Mouse (Mus musculus) T-helper 17 cell (primary cell): Measurements from ENCODE around the gene Gm49358.

Experiments
- in situ Hi-C, 2 experiments: fragments of 300-600 bp; cut with MboI, MseI; formaldehyde crosslinking; loops; 1 replicate in 1 of 2; 2 replicates in 1 of 2; pipeline ENCODE4 v1.15.1; 2025; ENCODE audit warnings: high pct_unique_total_duplicates in 2 of 2

The Gm49358 gene

DNA sequence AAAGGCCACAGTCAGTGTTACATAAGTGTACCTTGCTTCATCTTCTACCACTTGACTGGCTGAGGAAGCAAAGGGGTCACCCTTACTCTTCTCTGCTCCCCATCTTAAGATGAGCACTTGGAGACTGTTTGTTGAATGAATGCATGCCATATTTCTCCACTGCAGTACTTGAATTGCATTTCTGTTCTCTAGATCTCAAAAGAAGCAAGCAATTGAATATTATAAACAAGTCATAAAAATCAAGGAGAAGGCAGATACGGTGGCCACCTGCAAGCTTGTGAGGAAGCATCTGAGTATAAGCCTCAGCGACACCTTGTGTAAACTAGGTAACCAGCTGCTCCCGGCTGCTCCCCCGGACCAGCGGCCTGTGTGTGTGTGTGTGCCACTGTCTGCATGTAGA, at the start of gene Gm49358:
Gm49358 (plus strand) TSS at position 301 of the 400 bp plus-strand sequence.
- in situ Hi-C loops, result no loop called here

DNA sequence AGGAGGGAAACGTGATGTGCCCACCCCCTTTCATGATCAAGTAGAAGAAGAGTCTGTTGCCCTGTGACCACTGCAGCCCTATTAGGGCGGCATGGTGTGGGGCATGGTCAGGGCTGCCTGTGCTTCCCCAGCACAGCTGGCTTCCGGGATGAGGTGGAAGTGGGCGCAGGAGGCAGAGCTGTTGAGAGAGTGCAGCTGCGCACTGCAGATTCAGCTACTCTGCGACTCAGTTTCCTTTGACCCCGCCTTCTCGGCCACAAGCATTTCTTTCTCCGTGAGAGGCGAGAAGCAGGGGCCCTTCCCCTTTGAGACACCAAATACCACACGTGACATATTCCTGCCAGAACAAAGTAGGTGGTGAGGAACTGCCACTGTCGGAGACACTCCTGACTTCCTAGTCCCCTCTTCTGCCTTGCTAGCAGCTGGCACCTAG, 36.2 kb upstream of the Gm49358 start:
- in situ Hi-C loops, result loop anchor here in 1 of 2 experiments (5.0 kb wide), 1 partner anchor 45 kb away; no protein-coding TSS in a partner anchor

DNA sequence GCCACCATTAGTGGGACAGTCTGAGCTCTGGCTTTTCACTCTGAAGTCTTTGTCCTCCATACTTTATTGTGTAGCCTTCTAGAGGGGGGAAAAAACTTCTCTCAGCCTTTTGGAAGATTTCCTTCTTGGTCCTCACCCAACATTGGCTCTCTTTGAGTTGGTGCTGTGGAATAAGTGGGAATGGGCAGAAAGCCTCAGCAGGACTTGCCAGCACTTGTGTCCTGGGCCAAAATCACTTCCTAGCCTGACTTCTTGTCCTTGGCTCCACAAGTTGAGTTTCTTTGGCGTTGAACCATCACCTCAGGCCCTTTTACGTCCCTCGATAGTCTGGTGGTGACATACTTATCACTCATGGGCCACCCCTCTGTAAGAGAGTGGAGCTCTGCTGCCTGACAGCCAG, 35.6 kb upstream of the Gm49358 start:
- in situ Hi-C loops, result loop anchor here in 1 of 2 experiments (5.0 kb wide), 1 partner anchor 44 kb away; no protein-coding TSS in a partner anchor

DNA sequence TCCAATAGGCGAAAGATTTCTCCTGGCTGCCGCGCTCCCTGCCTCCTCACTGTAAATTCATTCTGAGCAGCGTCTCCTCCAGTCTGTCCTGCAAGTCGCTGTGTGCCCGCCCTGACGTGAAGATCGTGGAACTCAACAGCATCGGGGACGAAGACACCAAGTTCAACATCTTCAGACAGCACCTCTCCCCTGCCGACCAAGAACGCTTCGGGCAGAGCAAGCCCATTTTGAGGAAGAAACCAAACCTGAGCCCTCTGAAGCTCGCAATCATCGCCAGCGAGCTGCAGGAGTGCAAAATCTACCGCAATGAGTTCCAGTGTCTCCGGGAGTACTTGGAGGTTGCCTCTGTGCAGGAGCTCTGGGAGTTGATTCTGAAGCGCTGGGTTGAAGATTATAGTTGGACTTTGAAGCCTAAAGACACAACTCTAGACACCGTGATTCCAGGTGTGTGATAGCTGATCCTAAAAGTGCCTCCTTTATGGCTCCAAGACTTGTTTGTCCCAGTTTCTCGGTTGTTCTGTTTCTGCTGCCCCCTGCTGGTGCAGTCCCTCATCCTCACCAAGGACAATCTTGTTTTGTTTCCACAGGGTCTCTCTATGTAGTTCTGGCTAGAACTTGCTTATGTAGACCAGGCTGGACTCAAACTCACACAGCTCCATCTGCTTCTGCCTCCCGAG, 32.8 kb upstream of the Gm49358 start:
- in situ Hi-C loops, result loop anchor here (5.0 to 10.0 kb wide), 2 partner anchors 94 to 256 kb away; no protein-coding TSS in a partner anchor

DNA sequence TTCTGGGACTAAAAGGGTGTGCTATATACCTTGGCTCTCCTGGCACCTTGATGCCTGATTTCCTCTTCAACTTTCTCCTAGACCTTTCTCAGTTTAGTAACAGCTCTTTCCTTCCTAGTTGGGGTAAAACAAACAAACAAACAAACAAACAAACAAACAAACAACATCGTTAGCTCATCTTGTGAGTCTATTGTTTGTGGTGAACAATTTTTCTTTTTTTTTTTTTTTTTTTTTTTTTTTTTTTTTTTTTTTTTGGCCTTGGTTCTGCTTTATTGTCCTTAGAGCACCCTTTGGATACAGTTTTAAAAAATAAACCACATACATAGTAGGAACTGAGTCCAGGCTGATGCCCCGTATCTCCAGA, 32.3 kb upstream of the Gm49358 start:
- in situ Hi-C loops, result loop anchor here (5.0 to 10.0 kb wide), 2 partner anchors 94 to 257 kb away; no protein-coding TSS in a partner anchor

DNA sequence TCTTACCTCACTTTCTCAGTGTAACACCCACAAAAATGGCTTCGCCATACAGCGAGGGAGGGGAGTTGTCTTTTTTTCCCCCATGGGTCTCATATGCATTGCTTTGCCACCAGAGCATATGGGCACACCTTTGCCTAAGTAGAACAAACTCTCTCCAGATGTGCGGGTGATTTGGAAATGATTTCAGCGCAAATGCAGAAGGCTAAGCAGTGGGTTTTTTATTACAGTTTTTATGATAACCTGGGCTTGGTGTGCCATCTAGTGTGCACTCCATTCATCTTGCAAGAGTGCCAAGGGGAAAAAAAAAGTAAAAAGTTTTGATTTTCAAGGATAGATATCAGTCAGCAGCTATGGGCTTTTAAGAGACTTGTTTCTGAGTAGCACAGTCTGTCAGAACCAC, 28.7 kb upstream of the Gm49358 start:
- in situ Hi-C loops, result loop anchor here in 1 of 2 experiments (10.0 kb wide), 1 partner anchor 260 kb away; no protein-coding TSS in a partner anchor

DNA sequence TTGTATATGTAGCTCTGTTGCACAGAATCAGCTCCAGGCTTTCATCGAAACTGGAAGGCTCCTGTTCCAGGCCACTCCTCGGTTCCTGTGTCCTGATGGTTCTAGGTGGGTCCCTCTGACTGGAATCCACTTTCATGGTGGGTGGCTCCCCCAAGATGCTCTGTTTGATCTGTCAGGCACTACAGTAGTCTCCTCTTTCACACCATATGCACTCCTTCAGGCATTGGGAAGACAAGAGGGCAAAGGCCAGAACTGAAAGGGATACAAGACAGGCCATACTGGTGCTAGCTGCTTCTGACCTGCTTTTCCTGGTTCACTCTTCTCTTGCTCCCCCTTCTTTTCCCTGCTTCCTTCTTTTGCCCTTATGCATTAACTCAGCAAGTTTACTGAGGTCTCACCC, 20.9 kb upstream of the Gm49358 start:
- in situ Hi-C loops, result no loop called here

DNA sequence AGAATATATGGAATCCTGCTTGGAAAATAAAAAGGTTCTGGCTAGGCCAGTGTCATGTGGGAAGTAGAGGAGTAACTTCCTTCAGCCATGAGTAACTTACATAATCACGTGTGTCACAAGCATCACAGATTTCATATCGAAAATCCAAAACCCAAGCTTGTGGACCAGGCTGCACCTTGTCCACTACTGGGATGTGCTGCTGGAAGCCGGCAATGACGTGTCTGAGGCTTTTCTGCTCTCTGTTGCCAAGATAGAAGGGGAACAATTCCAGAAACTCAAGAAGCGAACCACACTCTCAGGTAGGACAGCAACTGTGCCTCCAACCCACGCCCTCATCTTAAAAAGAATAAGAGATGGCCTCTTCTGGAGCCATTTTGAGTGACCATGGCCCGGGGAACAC, 19.5 kb upstream of the Gm49358 start:
- in situ Hi-C loops, result no loop called here

DNA sequence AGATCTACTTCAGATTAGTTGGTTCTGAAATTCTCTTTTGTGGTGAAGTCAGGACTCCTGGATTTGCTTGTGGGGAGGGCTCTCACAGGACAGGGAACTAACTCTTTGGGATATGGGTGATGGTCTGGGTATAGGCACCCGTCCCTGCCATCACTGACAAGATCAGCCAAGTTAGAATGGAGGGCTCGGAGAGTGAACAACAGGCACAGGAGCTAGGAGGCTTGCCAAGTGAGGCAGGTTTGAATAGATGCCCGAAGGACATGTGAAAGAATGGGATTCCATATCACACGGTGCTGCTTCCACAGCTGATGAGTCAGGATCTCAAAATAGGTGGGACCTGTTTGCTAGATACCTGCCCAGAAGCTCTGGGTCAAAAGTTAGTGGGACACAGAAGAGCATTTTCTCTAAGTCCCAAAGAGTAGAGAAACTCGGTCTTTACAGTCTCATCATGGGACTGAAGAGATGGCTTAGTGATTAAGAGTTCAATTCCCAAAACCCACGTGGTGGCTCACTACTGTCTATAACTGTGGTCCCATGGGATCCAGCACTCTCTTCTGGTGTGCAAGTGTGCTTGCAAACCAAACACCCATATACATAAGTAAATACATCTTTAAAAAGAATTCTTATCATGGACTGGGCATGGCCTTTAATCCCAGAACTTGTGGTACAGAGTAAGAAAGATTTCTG, 7.8 kb upstream of the Gm49358 start:
- in situ Hi-C loops, result no loop called here

DNA sequence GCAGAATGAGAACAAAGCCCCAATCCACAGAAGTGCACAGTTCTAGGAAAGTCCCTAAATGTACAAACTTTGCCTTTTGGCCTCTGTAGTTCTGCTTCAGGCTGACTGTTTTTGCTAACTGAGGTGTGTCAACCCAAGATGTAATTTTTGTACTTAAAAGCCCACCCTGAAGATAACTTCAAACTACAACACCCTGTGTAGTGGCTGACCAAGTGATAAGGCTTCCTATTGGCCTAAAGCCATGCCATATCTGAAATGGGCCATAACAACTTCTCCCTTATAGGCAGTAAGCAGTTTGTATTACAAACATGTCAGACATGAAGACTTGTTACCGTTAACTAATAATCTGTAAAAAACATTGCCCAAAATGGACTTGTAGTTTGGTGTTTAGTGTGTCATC, 6.0 kb upstream of the Gm49358 start:
- in situ Hi-C loops, result no loop called here

DNA sequence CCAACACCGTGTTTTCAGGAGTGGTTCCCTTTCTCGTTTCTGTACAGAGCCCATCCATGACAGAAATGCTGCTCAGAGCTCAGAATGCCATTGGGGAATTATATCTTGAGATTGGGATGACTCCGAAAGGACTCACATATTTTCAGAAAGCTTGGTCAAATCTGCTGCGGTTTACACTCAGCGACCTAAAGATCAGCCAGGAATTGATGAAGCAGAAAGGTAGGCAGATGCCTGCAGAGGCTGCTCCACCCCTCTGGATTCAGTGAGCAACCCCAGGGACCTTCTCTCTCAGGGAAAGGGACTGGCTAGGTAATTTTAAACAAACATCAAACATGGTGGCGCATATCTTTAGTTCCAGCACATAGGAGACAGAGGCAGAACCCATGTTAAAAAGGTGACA, 5.6 kb upstream of the Gm49358 start:
- in situ Hi-C loops, result no loop called here

DNA sequence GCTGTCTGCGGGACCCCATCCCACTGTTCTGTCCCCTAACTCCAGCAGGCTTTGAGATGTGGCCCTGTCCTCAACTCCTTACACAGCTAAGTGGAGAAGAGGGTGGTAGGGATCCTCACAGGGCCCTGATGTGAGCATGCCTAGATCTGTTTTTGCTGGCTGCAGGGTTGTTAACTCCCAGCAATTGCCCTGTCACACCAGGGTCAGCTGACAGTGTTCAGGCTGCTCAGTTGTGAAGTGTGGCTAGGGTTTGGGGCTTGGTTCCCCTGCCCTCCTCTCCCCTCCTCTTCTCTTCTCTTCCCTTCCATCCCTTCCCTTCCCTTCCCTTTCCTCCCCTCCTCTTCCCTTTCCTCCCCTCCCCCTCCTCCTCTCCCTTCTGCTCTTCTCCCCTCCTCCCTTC, 2.5 kb upstream of the Gm49358 start:
- in situ Hi-C loops, result no loop called here

DNA sequence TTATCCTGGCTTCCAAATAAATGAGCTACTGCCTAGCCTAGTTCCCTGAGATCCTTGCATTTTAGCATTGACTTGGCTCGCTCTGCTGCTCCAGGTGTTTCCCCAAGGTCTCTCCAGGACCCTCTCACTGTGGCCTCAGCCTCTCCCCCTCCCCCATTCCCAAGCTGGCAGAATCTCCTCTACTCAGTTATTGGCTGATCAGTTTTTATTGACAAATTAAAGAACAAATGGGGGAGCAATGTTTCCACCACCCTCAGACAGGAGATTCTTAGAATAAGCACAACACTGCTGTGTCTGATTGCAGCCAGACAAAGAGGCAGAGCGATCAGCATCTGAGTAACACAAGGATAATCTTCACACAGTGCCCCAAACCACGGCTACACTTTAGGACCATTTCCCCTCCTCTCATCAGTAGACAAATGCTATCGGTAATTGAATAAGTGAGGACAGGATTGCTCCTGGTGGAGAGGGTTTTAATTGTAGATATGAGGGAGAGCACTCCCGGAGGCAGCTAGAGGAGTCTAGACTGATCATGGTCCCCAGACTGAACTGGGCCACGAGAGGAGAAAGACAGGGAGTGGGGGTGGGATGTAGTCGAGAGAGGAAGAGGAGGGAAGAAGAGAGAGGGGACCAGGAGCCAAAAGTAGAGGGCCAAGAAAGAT, 1.9 kb upstream of the Gm49358 start:
- in situ Hi-C loops, result no loop called here

DNA sequence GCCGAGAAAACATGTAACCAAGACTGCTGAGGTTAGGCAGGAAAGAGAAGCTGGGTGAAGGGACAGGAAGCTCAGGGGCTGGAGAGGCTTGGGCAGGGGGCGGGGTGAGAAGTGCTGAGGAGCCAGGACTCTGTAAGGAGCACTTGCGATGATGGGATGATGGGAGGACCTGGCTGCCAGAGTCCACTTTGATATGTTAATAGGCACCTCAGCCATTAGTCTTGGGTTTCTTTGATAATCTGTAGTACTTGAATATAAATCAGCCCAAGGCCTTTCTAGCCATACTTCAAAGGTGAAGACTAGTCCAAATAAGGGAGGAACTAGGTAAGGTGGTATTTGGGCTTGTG, 1.4 kb upstream of the Gm49358 start:
- in situ Hi-C loops, result no loop called here

DNA sequence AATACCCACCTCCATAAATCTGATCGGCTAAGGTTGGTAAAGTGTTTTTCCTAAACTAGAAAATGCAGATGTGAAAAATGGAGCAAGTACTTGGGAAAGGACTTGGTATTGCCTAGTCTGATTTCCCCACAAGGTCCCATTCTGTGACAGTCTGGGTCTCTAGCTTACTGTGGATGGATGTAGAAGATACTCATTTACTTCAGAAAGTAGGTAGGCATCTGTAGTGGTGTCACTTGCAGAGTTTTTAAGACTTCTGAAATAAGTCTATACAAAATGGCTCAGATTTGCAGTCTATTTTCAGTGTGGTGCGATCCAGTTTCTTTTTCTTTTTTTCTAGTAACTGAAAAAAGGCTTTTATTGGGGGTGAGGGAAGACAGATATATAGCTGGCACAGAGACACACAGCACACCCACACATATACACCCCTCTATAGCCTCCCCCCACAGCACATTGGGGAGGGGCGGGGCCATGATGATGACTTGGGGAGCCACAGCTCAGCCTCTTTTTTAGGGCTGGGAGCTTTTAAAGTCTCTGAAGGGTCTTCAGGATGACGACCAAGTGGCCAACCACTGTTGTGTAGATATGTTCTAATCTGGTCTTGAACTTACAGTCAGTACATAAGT, 1.7 kb downstream of the Gm49358 start:
- in situ Hi-C loops, result no loop called here

DNA sequence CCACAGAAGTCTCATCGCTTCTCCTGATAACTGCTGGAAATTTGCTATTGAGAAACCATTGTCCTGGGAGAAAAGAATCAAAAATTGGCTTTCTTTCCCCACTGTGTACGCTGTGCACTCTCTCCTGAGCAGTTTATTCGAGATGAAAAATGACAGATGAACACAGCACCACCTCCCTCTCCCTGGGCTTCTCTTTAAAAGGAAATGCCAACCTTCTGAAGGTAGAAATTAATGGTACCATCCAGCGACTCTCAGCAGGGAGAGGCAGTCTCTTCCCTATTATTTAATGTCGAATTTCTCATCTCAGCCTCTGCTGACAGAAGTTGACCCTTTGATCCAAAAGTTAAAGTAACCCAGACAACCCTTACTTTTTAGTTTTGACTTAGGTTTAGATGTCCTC, 5.4 kb downstream of the Gm49358 start:
- in situ Hi-C loops, result no loop called here

DNA sequence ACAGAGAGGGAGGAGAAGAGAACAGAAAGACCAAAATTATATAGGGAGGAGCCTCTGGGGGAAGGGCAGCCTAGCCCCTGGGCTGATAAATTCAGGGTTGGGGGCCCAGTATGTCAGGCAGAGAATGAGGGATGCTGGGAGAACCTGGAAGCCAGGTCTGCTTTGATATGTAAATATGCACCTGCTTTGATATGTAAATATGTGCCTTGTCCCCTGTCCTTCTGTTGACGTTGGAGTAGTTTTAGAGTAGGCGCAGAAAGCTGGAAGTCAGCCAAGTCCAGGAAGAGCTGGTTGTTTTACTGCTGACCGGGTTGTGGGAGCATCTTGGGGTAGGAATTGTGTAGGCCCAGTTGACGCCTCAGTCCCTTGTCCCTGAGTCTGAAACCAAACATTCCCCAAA, 6.0 kb downstream of the Gm49358 start:
- in situ Hi-C loops, result loop anchor here in 1 of 2 experiments (5.0 to 10.0 kb wide), 2 partner anchors 42 to 1855 kb away; partner anchors contain the start of gene Ric8b

DNA sequence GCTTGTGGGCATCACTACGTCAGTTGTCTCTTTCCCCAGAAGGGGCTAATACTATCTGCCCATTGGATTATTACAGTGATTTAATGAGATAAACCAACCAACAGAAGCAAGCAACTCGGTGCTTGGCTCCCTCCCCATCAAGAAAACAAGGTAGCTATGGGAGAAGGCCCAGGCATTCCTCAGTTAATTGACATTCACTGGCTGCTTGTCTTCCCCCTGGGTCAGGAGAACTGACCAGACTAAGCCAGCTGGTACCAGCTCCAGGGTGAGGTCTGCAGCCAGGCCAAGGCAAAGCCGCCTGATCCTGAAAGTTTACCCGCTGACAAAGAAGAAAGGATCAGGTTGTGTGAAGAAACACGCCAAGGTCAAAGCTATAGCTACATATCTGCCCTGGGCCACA, 7.9 kb downstream of the Gm49358 start:
- in situ Hi-C loops, result loop anchor here in 1 of 2 experiments (5.0 to 10.0 kb wide), 2 partner anchors 44 to 1857 kb away; partner anchors contain the start of gene Ric8b

DNA sequence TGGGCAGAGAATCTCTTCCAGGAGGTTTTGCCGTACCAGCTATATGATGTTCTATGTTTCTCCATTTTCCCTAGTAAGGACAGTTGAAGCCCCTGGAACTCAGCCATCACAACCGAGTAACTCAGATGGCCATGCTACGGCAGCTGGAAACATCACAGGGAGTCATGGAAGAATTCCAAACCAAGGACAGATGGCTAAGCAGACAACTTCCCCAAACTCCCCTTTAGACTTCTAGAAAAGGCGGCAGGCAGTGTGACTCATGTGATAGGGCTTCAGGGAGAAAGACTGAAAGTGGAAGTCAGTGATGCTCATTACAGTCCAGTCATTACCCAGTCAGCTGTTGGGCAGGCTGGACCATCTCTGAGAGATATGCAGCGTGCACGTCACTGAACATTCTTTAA, 8.5 kb downstream of the Gm49358 start:
- in situ Hi-C loops, result loop anchor here in 1 of 2 experiments (5.0 to 10.0 kb wide), 2 partner anchors 45 to 1857 kb away; partner anchors contain the start of gene Ric8b

DNA sequence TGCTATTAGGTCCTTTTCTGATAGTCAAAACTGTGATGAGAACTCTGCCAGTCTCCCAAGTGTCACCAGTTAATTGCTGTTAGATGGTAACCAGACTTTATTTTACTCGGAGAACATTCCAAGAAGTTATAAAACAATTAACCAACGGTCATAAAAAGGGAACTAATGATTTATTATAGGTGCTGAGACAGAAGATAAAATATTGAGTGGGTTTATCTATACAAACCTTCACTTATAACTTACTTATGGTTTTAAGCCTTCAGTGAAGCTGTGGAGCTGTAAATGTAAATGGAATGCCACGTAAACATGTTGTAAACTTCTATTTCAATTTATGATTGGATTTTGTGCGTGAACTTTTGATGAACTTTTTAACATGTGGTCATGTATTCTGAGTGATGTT, 9.6 kb downstream of the Gm49358 start:
- in situ Hi-C loops, result loop anchor here in 1 of 2 experiments (5.0 to 10.0 kb wide), 2 partner anchors 46 to 1859 kb away; partner anchors contain the start of gene Ric8b

DNA sequence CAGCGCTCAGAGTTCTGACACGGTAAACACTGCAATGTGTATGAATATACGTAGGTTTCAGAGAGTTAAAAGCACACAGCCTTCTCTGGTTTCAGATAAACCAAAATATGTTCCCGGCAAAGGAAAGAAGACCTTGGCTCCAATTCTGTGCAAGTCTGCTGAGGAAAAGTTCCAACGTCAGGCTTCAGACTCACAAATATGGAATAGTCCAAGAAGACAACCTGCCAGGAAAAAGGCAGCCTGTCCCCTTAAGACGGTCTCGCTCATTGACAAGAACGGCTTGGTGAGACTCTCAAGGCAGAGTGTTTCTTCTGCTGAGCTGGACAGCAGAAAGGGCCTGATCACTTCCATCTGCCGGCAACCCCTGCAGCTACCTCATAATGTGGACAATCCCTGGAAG, 12.5 kb downstream of the Gm49358 start:
- in situ Hi-C loops, result loop anchor here (5.0 to 10.0 kb wide), 2 partner anchors 74 to 1861 kb away; partner anchors contain the start of gene Ric8b (in 1 of the 2)
